In genomic region chr16:95543471-95543870, GRCm38 (mm10) we compare ENCODE assay signal across 12 mouse cellular contexts. TPM values are rescaled to one million over a fixed set of nuclear protein-coding genes. Genes with fewer than 3 reads are reported as not detected.
A peak's percentile ranks its signal among the peaks of the same experiment; 100 is the strongest.
DNase-seq lines count a peak whose midpoint lies in the region; TF ChIP-seq lines count a peak whose summit lies in the region.
"Had no signal": no experiment of that assay in that cellular context is flagged by ENCODE, and none has a peak within 500 bp of the region (broad histone marks: within the 10 kb centered on the region; RNA-seq: fewer than 3 reads in every experiment).

No protein-coding gene starts in this region.

- TF ChIP-seq CTCF in gastrocnemius, adult 2 months (IDR thresholded peaks at IDR 0.05) = no peak

- H3K4me3 ChIP-seq in gastrocnemius, adult 2 months = no peak overlapping the region
- H3K4me3 ChIP-seq: embryonic facial prominence, embryonic 12.5 days had no signal

- intact Hi-C loops in left cerebral cortex, postnatal 4 days (cut with DNase I) = no loop called here
- intact Hi-C loops in left cerebral cortex, postnatal 25 days (cut with DNase I) = loop anchor here (5.0 kb wide), 1 partner anchor 54 kb away; no protein-coding TSS in a partner anchor
- intact Hi-C loops in gastrocnemius, adult 2 months (cut with DNase I) = no loop called here

- H3K27ac ChIP-seq in gastrocnemius, adult 2 months = no peak overlapping the region
- H3K27ac ChIP-seq: embryonic facial prominence, embryonic 12.5 days; macrophage had no signal

- peak; percentile 27 for DNase-seq in left cerebral cortex, adult 11 months (ENCODE audit: low spot score)
- DNase-seq in left cerebral cortex, postnatal 4 days = no peak
- peak; percentile 2 to 21 for DNase-seq in layer of hippocampus, adult 18-20 months (ENCODE audit: low spot score in 2 of 2)
- peak; percentile 38 to 72 for DNase-seq in left cerebral cortex, postnatal 25 days (ENCODE audit: low spot score in 2 of 2)
- DNase-seq in adrenal gland, postnatal 10 days = no peak
- DNase-seq in gastrocnemius, adult 2 months = no peak
- no peak for DNase-seq in ovary, postnatal 10 days (ENCODE audit: low spot score)
- no peak for DNase-seq in cerebellum, adult 11 months
- DNase-seq: cerebellum, postnatal 14 days; thymus, adult 18-20 months had no signal

RNA-seq across cellular contexts. Expression of gene Erg, which starts 42.9 kb away (rescaled TPM):
- total RNA-seq in left cerebral cortex, postnatal 4 days (2021) = 10 to 100 TPM in 1 of 2 experiments, 1 to 10 TPM in 1; 8.9 to 10.2 TPM
- total RNA-seq in layer of hippocampus, adult 18-20 months (2021) = 1 to 10 TPM; 3.6 to 4.8 TPM
- total RNA-seq in left cerebral cortex, postnatal 25 days (2021) = 1 to 10 TPM; 4.2 to 6.4 TPM
- 10 to 100 TPM; 27.5 to 29.6 TPM for total RNA-seq in adrenal gland, postnatal 10 days (2021)
- total RNA-seq in gastrocnemius, adult 2 months (2021) = 1 to 10 TPM; 8.1 to 9.1 TPM

Comparison
In these comparisons a context has a peak if more than half of its experiments do, and no peak if none do; other contexts are left out.
1. DNase-seq: peak in left cerebral cortex, adult 11 months (single experiment), layer of hippocampus, adult 18-20 months (2 of 2) and left cerebral cortex, postnatal 25 days (2 of 2); none in left cerebral cortex, postnatal 4 days (single experiment), adrenal gland, postnatal 10 days (single experiment), gastrocnemius, adult 2 months (single experiment), ovary, postnatal 10 days (single experiment) and cerebellum, adult 11 months (single experiment).